Mouse (Mus musculus) spleen, embryonic (tissue): Measurements from ENCODE around the gene Galr3.
"Not testable (repeated sequence)": the region's sequence is repeated elsewhere in the genome, so short reads cannot be mapped to it uniquely, and the experiment has no call there.

Source experiments
- CTCF ChIA-PET: fragments of 350-600 bp; sonication (Branson Sonifier 250); formaldehyde crosslinking; loops from one replicate; lab custom pipeline; 2022; lab: Charles Lee

Gene Galr3

DNA sequence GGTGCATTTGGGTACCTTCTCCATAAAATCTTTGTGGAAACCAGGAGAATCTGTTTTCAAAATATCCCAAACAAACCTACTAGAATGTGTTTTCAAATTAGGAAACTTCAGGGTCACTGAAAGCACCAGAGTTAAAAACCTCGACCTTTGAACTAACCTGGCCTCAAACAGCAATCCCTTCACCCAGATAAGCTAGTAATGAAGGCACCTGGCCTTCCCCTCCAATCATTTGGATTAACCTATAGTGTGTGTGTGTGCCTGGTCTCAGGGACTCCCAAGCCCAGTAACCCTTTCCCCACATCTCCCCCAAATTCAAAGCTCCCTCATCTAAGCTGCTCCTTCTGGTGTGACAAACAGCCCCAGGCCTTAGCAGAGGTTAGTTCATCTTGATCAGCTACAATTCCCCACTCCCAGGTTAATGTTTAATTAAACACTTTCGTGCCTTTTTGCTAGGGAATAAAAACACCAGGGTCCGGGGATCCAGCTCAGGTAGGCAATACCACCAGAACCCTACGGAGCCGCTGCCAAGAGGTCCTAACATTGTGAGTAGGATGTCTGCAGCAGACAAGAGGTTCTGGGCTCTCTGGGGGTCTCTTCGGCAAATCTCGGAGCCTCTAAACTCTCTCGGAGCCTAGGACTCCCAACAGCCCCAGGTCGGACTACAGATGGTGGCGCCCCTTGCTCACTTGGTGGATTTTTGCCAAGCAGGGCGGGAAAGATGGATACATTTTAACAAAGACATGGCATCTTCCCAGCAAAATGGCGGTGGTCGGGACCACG is 15.0 kb upstream of the Galr3 start:
- CTCF ChIA-PET: interaction anchor here (1.1 to 1.2 kb wide), 2 partner anchors 13 to 45 kb away, joined by 3 to 6 read pairs; no protein-coding TSS in a partner anchor

GRCm38 (mm10) chr15:79027291-79028205 is 14.1 kb upstream of the Galr3 start:
- CTCF ChIA-PET: interaction anchor here (1.1 to 1.2 kb wide), 2 partner anchors 12 to 45 kb away, joined by 3 to 6 read pairs; no protein-coding TSS in a partner anchor

- CTCF ChIA-PET: no interaction called here
These were observed 13.4 kb upstream of the Galr3 start, which contains the start of gene H1f0 for GRCm38 (mm10) chr15:79028237-79028738. H1f0 (plus strand) TSS chr15:79028450.

DNA sequence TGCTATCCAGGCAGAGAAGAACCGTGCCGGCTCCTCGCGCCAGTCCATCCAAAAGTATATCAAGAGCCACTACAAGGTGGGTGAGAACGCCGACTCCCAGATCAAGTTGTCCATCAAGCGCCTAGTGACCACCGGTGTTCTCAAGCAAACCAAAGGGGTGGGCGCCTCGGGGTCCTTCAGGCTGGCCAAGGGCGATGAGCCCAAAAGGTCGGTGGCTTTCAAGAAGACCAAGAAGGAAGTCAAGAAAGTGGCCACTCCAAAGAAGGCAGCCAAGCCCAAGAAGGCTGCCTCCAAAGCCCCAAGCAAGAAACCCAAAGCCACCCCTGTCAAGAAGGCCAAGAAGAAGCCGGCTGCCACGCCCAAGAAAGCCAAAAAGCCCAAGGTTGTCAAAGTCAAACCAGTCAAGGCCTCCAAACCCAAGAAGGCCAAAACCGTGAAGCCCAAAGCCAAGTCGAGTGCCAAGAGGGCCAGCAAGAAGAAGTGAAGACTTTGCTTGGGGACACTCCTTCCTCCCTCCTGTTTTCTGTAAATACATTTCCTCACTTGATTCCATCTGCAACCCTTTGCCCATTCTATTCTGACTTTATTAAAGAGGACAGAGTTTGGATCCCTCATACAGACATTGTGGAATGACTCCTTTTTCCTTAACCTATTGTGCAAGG is 12.7 kb upstream of the Galr3 start:
- CTCF ChIA-PET: interaction anchor here (0.8 kb wide), 1 partner anchor 11 kb away, joined by 4 read pairs; no protein-coding TSS in a partner anchor

DNA sequence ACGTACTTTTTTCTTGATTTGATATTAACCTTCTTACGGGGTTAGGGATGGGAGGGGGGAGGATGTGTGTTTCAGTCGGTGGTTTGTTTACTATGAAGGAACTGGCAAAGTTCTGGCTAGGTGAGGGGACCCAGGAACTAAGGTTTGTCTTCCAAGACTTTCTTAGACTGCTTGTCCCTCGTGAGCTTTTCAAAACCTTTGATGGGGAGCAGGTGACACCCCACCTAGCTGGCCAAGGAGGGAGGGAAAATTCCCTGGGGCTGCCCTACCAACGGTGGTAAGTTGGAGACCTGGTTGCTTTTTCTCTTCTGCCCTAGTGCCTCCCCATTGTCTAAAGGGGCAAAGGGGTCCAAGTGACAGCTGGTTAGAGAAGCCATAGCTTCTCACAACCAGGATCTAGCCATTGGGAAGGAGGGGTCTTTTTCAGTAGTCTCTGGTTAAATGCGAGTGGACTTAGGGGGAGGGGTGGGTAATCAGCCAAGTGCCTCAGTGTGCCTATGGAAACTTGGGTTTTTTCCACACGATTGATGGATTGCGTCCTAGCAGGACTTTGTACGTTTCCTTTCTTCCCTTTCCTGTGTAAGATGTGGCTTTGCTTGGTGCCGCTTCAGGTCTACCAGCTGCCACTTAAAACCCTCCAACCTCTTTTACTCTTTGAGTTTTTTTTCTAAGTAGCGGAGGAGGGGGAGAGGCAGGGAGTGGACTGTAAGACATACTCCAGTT is 12.0 kb upstream of the Galr3 start:
- CTCF ChIA-PET: interaction anchor here (0.8 kb wide), 1 partner anchor 10 kb away, joined by 4 read pairs; no protein-coding TSS in a partner anchor

DNA sequence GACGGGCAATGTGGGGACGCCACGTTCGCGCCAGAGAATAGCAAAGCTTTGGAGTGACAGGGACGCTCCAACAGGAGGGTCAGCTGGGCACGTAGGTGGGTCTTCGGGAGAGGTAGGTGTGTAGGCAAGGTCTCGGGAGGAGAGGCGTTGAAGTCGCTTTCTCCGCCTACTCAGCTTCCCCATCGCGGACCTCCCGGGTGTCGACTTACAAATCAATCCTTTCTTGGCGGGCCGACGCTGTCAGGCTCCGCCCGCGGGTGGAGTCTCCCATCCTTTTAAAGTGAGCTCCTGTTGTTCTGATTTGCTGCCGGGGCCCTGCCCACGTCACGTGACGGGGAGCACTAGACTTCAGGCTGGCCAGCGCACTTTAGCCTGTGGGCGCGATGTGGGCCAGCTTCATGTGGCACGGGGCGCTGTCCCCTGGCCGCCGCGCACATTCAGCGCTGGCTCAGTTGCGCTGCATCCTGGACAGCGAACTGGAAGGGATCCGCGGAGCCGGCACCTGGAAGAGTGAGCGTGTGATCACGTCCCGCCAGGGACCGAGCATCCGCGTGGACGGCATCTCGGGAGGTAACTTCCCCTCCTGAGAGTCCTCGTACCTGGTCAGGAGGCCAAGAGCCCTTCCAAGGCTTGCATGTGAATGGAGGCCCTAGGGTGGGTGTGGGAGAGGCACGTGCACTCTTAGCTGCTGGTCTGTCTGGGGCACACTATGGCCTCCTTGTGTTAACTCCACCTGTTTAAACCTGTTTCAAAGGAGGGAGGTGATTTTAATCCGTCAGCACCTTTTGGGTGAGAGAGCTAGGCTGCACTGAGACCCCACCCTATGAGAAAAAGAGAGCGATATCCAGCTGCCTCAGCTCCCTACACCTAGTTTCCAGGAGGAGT is 10.9 kb upstream of the Galr3 start:
- CTCF ChIA-PET: interaction anchor here (0.7 kb wide), 1 partner anchor 150 kb away, joined by 3 read pairs; no protein-coding TSS in a partner anchor

- CTCF ChIA-PET: not testable (repeated sequence)
These were observed 9.8 kb upstream of the Galr3 start for GRCm38 (mm10) chr15:79031908-79032307.

DNA sequence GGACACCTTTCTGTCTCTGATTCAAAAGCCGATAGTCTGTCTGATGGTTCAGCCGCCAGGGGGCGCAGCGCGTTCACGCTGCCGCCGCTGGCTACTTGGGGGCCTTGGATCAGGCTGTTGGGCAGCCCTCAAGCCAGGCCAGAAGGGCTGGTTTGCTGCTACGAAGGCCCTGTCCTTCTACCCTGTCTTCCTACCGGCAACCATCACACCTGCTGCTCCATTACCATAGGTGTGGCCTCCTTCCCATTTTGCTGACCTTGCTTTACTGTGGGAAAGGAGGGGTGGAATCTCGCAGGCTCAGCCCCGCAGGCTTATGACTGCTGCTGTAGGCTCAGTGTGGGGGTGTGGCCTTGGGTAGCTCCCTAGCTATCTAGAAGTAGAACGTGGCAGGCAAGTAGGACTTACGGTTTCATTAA is 3.8 kb upstream of the Galr3 start:
- CTCF ChIA-PET: interaction anchor here (0.5 to 0.9 kb wide), 2 partner anchors 36 to 57 kb away, joined by 3 to 5 read pairs; no protein-coding TSS in a partner anchor

- CTCF ChIA-PET: interaction anchor here (0.5 to 0.9 kb wide), 3 partner anchors 36 to 690 kb away, joined by 3 to 5 read pairs (median 3); no protein-coding TSS in a partner anchor
These were observed 3.4 kb upstream of the Galr3 start for GRCm38 (mm10) chr15:79038331-79038730.

DNA sequence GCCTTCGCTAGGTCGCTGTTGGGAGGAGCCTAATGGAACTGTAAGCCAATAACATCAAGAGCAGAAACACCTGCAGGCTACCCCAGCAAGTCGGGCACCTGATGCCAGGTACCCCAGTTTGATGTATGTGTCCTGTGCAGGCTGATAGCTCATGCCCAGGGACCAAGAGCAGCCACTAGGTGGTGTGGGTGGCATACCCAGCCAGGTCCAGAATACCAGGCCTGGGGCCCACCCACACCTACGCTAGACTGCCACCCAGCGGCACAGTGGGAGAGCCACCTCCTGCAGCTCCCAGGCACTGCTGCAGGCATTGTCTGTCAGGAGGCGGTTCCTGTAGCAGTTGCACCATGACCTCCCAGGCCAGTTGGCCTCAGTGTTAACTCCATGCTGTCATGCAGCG is 2.8 kb upstream of the Galr3 start:
- CTCF ChIA-PET: interaction anchor here (0.7 kb wide), 1 partner anchor 690 kb away, joined by 3 read pairs; no protein-coding TSS in a partner anchor

DNA sequence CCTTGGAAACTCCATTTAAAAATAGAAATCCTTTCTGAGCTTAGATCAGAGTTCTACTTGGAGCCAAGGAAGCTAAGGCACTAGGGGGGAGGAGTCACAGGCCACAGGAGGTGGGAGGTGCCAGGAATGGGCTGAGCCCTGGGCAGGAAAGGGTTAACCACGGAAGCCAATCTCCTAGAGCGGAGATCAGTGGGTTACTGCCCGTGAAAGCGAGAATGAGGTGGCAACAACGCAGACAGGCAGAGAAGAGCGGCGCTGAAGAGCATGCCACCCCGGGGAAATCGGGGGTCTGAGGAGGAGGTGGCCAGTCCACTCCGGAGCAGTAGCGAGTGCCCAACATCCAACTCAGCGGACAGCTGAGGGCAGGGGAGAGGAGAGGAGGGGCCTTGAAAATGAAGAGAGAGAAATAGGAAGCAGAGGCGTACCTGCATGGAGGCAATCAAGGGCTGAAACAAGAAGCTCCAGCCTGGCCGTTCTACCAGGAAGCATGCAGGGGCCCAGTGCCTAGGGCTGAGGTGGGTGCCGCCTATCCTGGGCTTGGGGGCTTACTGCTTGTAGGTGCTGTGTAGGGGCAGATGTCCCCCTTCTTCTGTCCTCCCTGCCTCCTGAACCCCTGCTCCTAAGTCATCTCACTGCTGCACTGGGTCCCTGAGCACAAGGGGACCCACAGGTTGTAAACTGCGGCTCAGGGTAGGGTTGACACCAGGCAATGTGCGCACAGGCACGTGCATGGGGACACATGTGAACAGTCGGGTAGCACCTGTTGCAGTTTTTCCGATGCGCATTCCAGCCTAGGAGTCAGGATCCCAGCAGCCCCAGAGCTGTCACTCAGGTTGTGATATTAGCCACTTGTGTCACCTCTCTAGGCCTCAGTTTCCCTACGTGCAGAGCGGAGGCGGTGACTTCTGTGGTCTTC is 926 bp upstream of the Galr3 start:
- CTCF ChIA-PET: interaction anchor here (0.8 kb wide), 1 partner anchor 14 kb away, joined by 3 read pairs; no protein-coding TSS in a partner anchor

DNA sequence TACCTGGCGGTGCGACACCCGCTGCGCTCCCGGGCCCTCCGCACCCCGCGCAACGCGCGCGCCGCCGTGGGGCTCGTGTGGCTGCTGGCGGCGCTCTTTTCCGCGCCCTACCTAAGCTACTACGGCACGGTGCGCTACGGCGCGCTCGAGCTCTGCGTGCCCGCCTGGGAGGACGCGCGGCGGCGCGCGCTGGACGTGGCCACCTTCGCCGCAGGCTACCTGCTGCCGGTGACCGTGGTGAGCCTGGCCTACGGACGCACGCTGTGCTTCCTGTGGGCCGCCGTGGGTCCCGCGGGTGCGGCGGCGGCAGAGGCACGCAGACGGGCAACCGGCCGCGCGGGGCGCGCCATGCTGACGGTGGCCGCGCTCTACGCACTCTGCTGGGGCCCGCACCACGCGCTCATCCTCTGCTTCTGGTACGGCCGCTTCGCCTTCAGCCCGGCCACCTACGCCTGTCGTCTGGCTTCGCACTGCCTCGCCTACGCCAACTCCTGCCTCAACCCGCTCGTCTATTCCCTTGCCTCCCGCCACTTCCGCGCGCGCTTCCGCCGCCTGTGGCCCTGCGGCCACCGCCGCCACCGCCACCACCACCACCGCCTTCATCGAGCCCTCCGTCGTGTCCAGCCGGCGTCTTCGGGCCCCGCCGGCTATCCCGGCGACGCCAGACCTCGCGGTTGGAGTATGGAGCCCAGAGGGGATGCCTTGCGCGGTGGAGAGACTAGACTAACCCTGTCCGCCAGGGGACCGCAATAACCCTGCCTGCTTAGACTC is 1.2 kb downstream of the Galr3 start:
- CTCF ChIA-PET: no interaction called here

DNA sequence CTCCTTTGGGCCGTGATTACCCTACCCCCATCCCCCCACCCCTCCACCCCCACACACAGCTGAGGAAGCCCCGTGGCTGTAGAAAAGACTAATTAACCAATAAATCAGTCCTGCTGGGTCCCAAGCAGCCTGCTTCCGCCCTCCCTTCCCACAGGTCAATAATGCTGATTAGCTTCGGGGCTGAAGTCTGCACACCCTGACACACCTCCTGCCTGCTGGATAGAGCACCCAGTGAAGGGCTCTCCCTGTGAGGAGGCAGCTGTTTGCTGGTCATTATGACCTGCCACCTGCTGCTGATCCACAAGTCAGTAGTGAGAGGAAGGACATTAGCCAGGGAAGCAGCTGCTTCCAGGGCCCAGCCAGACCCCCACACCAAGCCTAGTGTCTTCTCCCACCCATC is 3.2 kb downstream of the Galr3 start:
- CTCF ChIA-PET: no interaction called here

GRCm38 (mm10) chr15:79048186-79048585 is 6.5 kb downstream of the Galr3 start:
- CTCF ChIA-PET: no interaction called here

- CTCF ChIA-PET: no interaction called here
These were observed 8.6 kb downstream of the Galr3 start for GRCm38 (mm10) chr15:79050160-79050845.

DNA sequence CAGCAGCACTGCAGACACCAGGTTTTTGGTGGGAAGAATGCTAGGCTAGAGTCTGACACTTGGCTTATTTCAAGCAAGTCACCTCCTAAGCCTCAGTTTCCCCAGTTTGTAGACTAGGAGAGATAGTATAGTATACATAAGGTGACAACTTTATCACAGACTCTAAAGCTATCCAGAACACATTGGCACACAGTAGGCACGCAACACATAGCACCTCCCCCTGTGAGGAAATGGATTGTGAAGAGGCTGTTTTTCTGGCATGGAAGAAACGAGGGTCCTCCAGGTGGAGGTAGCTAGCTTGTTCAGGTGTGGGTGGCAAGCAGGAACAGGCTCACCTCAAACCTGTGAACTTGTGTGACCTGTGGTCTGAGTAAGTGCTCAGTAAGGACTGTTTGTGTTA is 9.3 kb downstream of the Galr3 start:
- CTCF ChIA-PET: no interaction called here
